Comparison of ENCODE assay signal across 27 mouse cellular contexts in the genomic region with DNA sequence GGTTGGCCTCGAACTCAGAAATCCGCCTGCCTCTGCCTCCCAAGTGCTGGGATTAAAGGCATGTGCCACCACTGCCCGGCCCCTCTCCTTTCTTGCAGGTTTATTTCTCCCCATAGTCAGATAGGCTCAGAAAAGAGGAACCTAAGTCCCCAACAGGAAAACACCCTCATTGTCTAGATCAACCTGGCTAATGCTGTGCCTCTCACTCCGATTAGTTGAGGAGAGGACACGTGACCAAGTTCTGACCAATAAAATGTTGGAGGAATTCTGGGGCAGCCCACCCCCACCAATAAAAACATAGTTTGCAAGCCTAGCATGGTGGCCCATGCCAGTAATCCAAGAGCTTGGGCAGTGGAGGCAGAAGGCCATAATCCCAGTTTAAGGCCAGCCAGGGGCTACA. TPM values are rescaled to one million over a fixed set of nuclear protein-coding genes. Genes with fewer than 3 reads are reported as not detected.
A peak's percentile ranks its signal among the peaks of the same experiment; 100 is the strongest.
DNase-seq lines count a peak whose midpoint lies in the region; ATAC-seq and TF ChIP-seq lines count a peak whose summit lies in the region.
"Had no signal": no experiment of that assay in that cellular context is flagged by ENCODE, and none has a peak within 500 bp of the region (broad histone marks: within the 10 kb centered on the region; RNA-seq: fewer than 3 reads in every experiment).

No protein-coding gene starts in this region.

- dilution Hi-C loops in CH12.LX (cut with MboI; ENCODE audit: extremely low pct_ligation_motif_present, extremely low pct_unique_long_range_greater_than_20kb, low sequenced_read_pairs), result no loop called here

- no peak overlapping the region for H3K27ac ChIP-seq in CH12.LX (ENCODE audit: insufficient read depth, low read depth)
- H3K27ac ChIP-seq in forebrain, embryonic 10.5 days, result no peak overlapping the region
- H3K27ac ChIP-seq: gastrocnemius, adult 2 months; kidney, postnatal 0 days; limb, embryonic 13.5 days; lung, embryonic 15.5 days; midbrain, embryonic 13.5 days; neural tube, embryonic 15.5 days had no signal

- H3K9me3 ChIP-seq in CH12.LX (replicated peaks; ENCODE audit: low read length), result peaks cover 10% of the 10 kb centered on the region
- H3K9me3 ChIP-seq in forebrain, embryonic 10.5 days, result peaks cover 8% of the 10 kb centered on the region; the same call in 1 of the 2 replicates
- H3K9me3 ChIP-seq: lung, embryonic 15.5 days; midbrain, embryonic 13.5 days; neural tube, embryonic 15.5 days had no signal

- peak; percentile 88 for DNase-seq in 416B (ENCODE audit: low read depth)
- DNase-seq in CH12.LX (ENCODE audit: extremely low read depth), result peak; percentile 51
- no peak for DNase-seq in forebrain, embryonic 10.5 days (ENCODE audit: extremely low spot score, low spot score)
- no peak for DNase-seq in gastrocnemius, postnatal 14 days
- DNase-seq: adrenal gland, postnatal 36 days; cerebellum, adult 2 months; cerebellum, postnatal 25 days; gastrocnemius, adult 2 months; kidney, adult 18-20 months; kidney, postnatal 4 days; right cerebral cortex, adult 18-20 months; spleen, adult 18-20 months; thymus, postnatal 4 days had no signal

- no peak overlapping the region for H3K4me3 ChIP-seq in CH12.LX (replicated peaks in 1 of 3; ENCODE audit: low read depth in 2 of 3, low read length in 2 of 3, poor library complexity in 1 of 3)
- no peak overlapping the region for H3K4me3 ChIP-seq in forebrain, embryonic 10.5 days
- H3K4me3 ChIP-seq: gastrocnemius, adult 2 months; limb, embryonic 13.5 days; lung, embryonic 15.5 days; midbrain, embryonic 13.5 days; neural tube, embryonic 15.5 days had no signal

- H3K27me3 ChIP-seq in CH12.LX (replicated peaks), result no peaks in the 10 kb centered on the region
- H3K27me3 ChIP-seq in forebrain, embryonic 10.5 days (ENCODE audit: poor library complexity, severe bottlenecking), result no peaks in the 10 kb centered on the region
- H3K27me3 ChIP-seq: limb, embryonic 13.5 days; lung, embryonic 15.5 days; midbrain, embryonic 13.5 days; neural tube, embryonic 15.5 days had no signal

- H3K9ac ChIP-seq in CH12.LX (ENCODE audit: insufficient read depth, low read depth), result no peak overlapping the region
- H3K9ac ChIP-seq: limb, embryonic 13.5 days; lung, embryonic 15.5 days; midbrain, embryonic 13.5 days; neural tube, embryonic 15.5 days had no signal

- no peak for TF ChIP-seq RAD21 in CH12.LX (IDR thresholded peaks at IDR 0.05; ENCODE audit: low read depth, low read length)

- WGBS in forebrain, embryonic 10.5 days, result 90% methylated on average over 5 of the region's 5 CpGs

- in situ Hi-C loops in CH12.LX (cut with MboI; ENCODE audit: low pct_ligation_motif_present, low pct_unique_long_range_greater_than_20kb, low sequenced_read_pairs), result no loop called here

- TF ChIP-seq POLR2A in CH12.LX (IDR thresholded peaks at IDR 0.05; ENCODE audit: low read depth, low read length), result no peak

- intact Hi-C loops in gastrocnemius, postnatal 14 days (cut with DNase I; ENCODE audit: low total_unique reads), result loop anchor here (5.0 kb wide), 1 partner anchor 65 kb away; no protein-coding TSS in a partner anchor

- no peak for TF ChIP-seq CTCF in CH12.LX (conservative IDR thresholded peaks at IDR 0.05 in 1 of 2, IDR thresholded peaks at IDR 0.05 in 1 of 2; ENCODE audit: low read depth in 2 of 2, low read length in 2 of 2)

- no peak overlapping the region for H3K4me2 ChIP-seq in CH12.LX (ENCODE audit: insufficient read depth, low read depth, poor library complexity, severe bottlenecking)
- H3K4me2 ChIP-seq: limb, embryonic 13.5 days; liver, embryonic 11.5 days; lung, embryonic 15.5 days; midbrain, embryonic 13.5 days; neural tube, embryonic 15.5 days had no signal

- no peak for TF ChIP-seq EP300 in CH12.LX (IDR thresholded peaks at IDR 0.05; ENCODE audit: low read length)

- H3K79me2 ChIP-seq in CH12.LX (replicated peaks; ENCODE audit: control insufficient read depth, extremely low read depth, insufficient read depth, poor library complexity, severe bottlenecking), result no peaks in the 10 kb centered on the region

- H3K4me1 ChIP-seq in CH12.LX (ENCODE audit: control insufficient read depth in 1 of 2, insufficient read depth in 2 of 2), result peaks cover 7 to 59% of the 10 kb centered on the region in 2 experiments
- peaks cover 20% of the 10 kb centered on the region for H3K4me1 ChIP-seq in forebrain, embryonic 10.5 days
- H3K4me1 ChIP-seq: lung, embryonic 15.5 days had no signal

- peak; percentile 55 for ATAC-seq in common myeloid progenitor, adult 5-6 weeks (replicated peaks; ENCODE audit: low read depth, poor library complexity, severe bottlenecking)
- ATAC-seq in monocyte, adult 5-6 weeks (replicated peaks; ENCODE audit: insufficient number of reproducible peaks, low FRiP score, low TSS enrichment, poor library complexity, severe bottlenecking), result 0 out of 2 replicates have a peak, but pooled peaks have one; percentile 47
- ATAC-seq in erythroblast, adult 5-6 weeks (replicated peaks; ENCODE audit: low FRiP score, poor library complexity, severe bottlenecking), result no peak
- ATAC-seq: forebrain, embryonic 16.5 days; hindbrain, embryonic 16.5 days; midbrain, embryonic 13.5 days had no signal

- H3K36me3 ChIP-seq in CH12.LX (replicated peaks in 1 of 2; ENCODE audit: control insufficient read depth in 1 of 2, insufficient read depth in 1 of 2, low read length in 1 of 2), result no peaks in the 10 kb centered on the region
- H3K36me3 ChIP-seq in forebrain, embryonic 10.5 days (replicated peaks), result no peaks in the 10 kb centered on the region
- H3K36me3 ChIP-seq: G1E; limb, embryonic 13.5 days; lung, embryonic 15.5 days; midbrain, embryonic 13.5 days; neural tube, embryonic 15.5 days had no signal

TF ChIP-seq in CH12.LX, 34 proteins besides CTCF, POLR2A, EP300 and RAD21:
- no peak for TF ChIP-seq NRF1 (IDR thresholded peaks at IDR 0.05; ENCODE audit: low read depth, low read length)
- no peak for TF ChIP-seq HCFC1 (IDR thresholded peaks at IDR 0.05; ENCODE audit: low read depth, low read length)
- no peak for TF ChIP-seq MYC (IDR thresholded peaks at IDR 0.05; ENCODE audit: low read depth, low read length)
- no peak for TF ChIP-seq ZKSCAN1 (IDR thresholded peaks at IDR 0.05; ENCODE audit: borderline replicate concordance, low read depth, low read length)
- no peak for TF ChIP-seq BHLHE40 (IDR thresholded peaks at IDR 0.05; ENCODE audit: low read depth, low read length)
- 0 out of 2 replicates have a peak, but pooled peaks have one; percentile 45 for TF ChIP-seq MAX (IDR thresholded peaks at IDR 0.05; ENCODE audit: low read length)
- no peak for TF ChIP-seq PAX5 (IDR thresholded peaks at IDR 0.05; ENCODE audit: low read length)
- no peak for TF ChIP-seq MEF2A (IDR thresholded peaks at IDR 0.05; ENCODE audit: borderline replicate concordance, low read depth, low read length)
- no peak for TF ChIP-seq ZNF384 (IDR thresholded peaks at IDR 0.05; ENCODE audit: low read depth, low read length)
- peak; percentile 66 for TF ChIP-seq USF2 (conservative IDR thresholded peaks at IDR 0.05; ENCODE audit: low read depth, low read length)
- no peak for TF ChIP-seq CHD2 (IDR thresholded peaks at IDR 0.05; ENCODE audit: low read length)
- TF ChIP-seq SMC3 (IDR thresholded peaks at IDR 0.05; ENCODE audit: low read depth, low read length), result no peak
- no peak for TF ChIP-seq ETS1 (conservative IDR thresholded peaks at IDR 0.05; ENCODE audit: low read depth, low read length)
- peak; percentile 75 for TF ChIP-seq USF1 (IDR thresholded peaks at IDR 0.05; ENCODE audit: low read depth, low read length)
- TF ChIP-seq TCF12 (IDR thresholded peaks at IDR 0.05; ENCODE audit: low read depth, low read length), result no peak
TF ChIP-seq in CH12.LX: peak in this region for 3.

RNA-seq across cellular contexts. Expression of a gene that starts 11.0 kb away (rescaled TPM):
- 11.6 and 12.3 TPM in 2 replicates for total RNA-seq in CH12.LX (2012; rRNA removed)
- 16.3 and 20.0 TPM in 2 replicates for total RNA-seq in CH12.LX (2014; rRNA removed)
- polyA plus RNA-seq in CH12.LX (2012; ENCODE audit: insufficient read length, low read depth), result 24.6 and 24.7 TPM in 2 replicates
- total RNA-seq in common myeloid progenitor, adult 5-6 weeks (2017), result 34.5 and 51.2 TPM in 2 replicates
- total RNA-seq in monocyte, adult 5-6 weeks (2017), result 67.9 to 84.6 TPM (median 77.1 TPM) in 3 replicates
- polyA plus RNA-seq in forebrain, embryonic 10.5 days (2016; fragmentation: Nextera tagmentation; extraction: Ambion mirVana), result 51.3 and 54.5 TPM in 2 replicates
- total RNA-seq in gastrocnemius, postnatal 14 days (2021), result 10 to 100 TPM; 55.0 to 80.1 TPM
- total RNA-seq in erythroblast, adult 5-6 weeks (2015; ENCODE audit: low replicate concordance), result 20.9 and 28.6 TPM in 2 replicates
- total RNA-seq in erythroblast, adult 5-6 weeks (2017; ENCODE audit: low replicate concordance), result 13.5 and 16.6 TPM in 2 replicates

RNA-seq across cellular contexts. Expression of a gene that starts 37.2 kb away (rescaled TPM):
- total RNA-seq in CH12.LX (2012; rRNA removed) (0.59 and 0.80 TPM in 2 replicates), CH12.LX (2014; rRNA removed) (not detected in 2 replicates)
- 0.87 and 1.1 TPM in 2 replicates for polyA plus RNA-seq in CH12.LX (2012; ENCODE audit: insufficient read length, low read depth)
- 1.2 TPM in 1 of 2 replicates, not detected in the other for total RNA-seq in common myeloid progenitor, adult 5-6 weeks (2017)
- 2.9 TPM in 1 of 3 replicates, not detected in the others for total RNA-seq in monocyte, adult 5-6 weeks (2017)
- polyA plus RNA-seq in forebrain, embryonic 10.5 days (2016; fragmentation: Nextera tagmentation; extraction: Ambion mirVana), result 0.21 and 0.38 TPM in 2 replicates
- total RNA-seq in gastrocnemius, postnatal 14 days (2021), result not detected
- total RNA-seq in erythroblast, adult 5-6 weeks (2015; ENCODE audit: low replicate concordance), result not detected in 2 replicates
- total RNA-seq in erythroblast, adult 5-6 weeks (2017; ENCODE audit: low replicate concordance), result 0.43 TPM in 1 of 2 replicates, not detected in the other
- total RNA-seq: G1E; gastrocnemius, adult 2 months; gastrocnemius, postnatal 4 days had no signal
- polyA plus RNA-seq: embryonic facial prominence, embryonic 11.5 days had no signal

RNA-seq across cellular contexts. Expression of a gene that starts 38.1 kb away (rescaled TPM):
- total RNA-seq in CH12.LX (2012; rRNA removed) (466 and 486 TPM in 2 replicates), CH12.LX (2014; rRNA removed) (650 and 656 TPM in 2 replicates)
- 687 and 803 TPM in 2 replicates for polyA plus RNA-seq in CH12.LX (2012; ENCODE audit: insufficient read length, low read depth)
- 252 and 273 TPM in 2 replicates for total RNA-seq in common myeloid progenitor, adult 5-6 weeks (2017)
- total RNA-seq in monocyte, adult 5-6 weeks (2017), result 791 to 1,058 TPM (median 1,006 TPM) in 3 replicates
- 931 and 967 TPM in 2 replicates for polyA plus RNA-seq in forebrain, embryonic 10.5 days (2016; fragmentation: Nextera tagmentation; extraction: Ambion mirVana)
- total RNA-seq in gastrocnemius, postnatal 14 days (2021), result 1,000 to 10,000 TPM in 1 of 2 experiments, 100 to 1,000 TPM in 1; 660 to 1,001 TPM
- 74.2 and 81.7 TPM in 2 replicates for total RNA-seq in erythroblast, adult 5-6 weeks (2015; ENCODE audit: low replicate concordance)
- total RNA-seq in erythroblast, adult 5-6 weeks (2017; ENCODE audit: low replicate concordance), result 106 and 132 TPM in 2 replicates

Comparison
In these comparisons a context has a peak if more than half of its experiments do, and no peak if none do; other contexts are left out.
1. DNase-seq: peak in 416B (single experiment) and CH12.LX (single experiment); none in forebrain, embryonic 10.5 days (single experiment) and gastrocnemius, postnatal 14 days (single experiment).